In the genomic region with DNA sequence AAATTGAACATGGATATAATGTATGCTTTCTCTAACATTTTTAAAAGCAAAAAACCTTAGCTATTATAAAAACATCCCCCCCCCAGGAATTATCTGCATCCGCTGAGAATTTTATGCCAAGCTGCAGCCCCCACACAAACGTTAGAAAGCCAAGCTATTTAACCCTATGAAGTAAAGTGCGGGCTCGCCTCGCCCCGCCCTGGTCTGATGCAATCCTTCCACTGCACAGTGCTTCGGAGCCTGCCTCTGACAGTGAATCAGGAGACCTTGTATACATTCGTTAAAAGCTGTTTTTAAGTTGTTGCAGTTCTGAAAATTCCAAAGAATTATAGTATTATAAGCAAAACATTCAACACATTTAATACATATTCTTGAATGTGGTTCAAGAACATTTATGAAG, we compare ENCODE assay signal across 26 mouse cellular contexts.
DNase-seq lines count a peak whose midpoint lies in the region; ATAC-seq and TF ChIP-seq lines count a peak whose summit lies in the region.
"Had no signal": no experiment of that assay in that cellular context is flagged by ENCODE, and none has a peak within 500 bp of the region (broad histone marks: within the 10 kb centered on the region; RNA-seq: fewer than 3 reads in every experiment).

No protein-coding gene starts in this region.

- no peak overlapping the region for H3K9ac ChIP-seq in liver, embryonic 11.5 days (ENCODE audit: low read depth, low read length)
- H3K9ac ChIP-seq in kidney, embryonic 16.5 days (replicated peaks; ENCODE audit: low read length) = no peak overlapping the region
- H3K9ac ChIP-seq: embryonic facial prominence, embryonic 15.5 days; forebrain, embryonic 15.5 days; heart, embryonic 12.5 days; limb, embryonic 12.5 days; neural tube, embryonic 15.5 days had no signal

- no peaks in the 10 kb centered on the region for H3K79me3 ChIP-seq in C2C12 (ENCODE audit: low read depth)

- peak; percentile 34 for DNase-seq in 3134 (ENCODE audit: extremely low read depth, insufficient read length, low spot score)
- DNase-seq in NIH3T3 (ENCODE audit: low read depth) = peak; percentile 75
- DNase-seq in liver, embryonic 11.5 days (ENCODE audit: low spot score) = no peak
- no peak for DNase-seq in urinary bladder, adult 18-20 months (ENCODE audit: low spot score in 2 of 2)
- DNase-seq in cerebellum, adult 11 months = no peak
- DNase-seq in kidney, postnatal 4 days = no peak
- DNase-seq: adrenal gland, postnatal 36 days; cerebellum, adult 11-12 months; cerebellum, postnatal 10 days; heart, postnatal 10 days; kidney, adult 18-20 months; kidney, postnatal 10 days; layer of hippocampus, postnatal 36 days; right cerebral cortex, adult 18-20 months; thymus, adult 2 months had no signal

- no peaks in the 10 kb centered on the region for H3K9me3 ChIP-seq in liver, embryonic 11.5 days (ENCODE audit: control insufficient read depth, low read length)
- H3K9me3 ChIP-seq in kidney, embryonic 16.5 days (ENCODE audit: low read length) = no peaks in the 10 kb centered on the region
- H3K9me3 ChIP-seq: embryonic facial prominence, embryonic 15.5 days; forebrain, embryonic 15.5 days; heart, embryonic 12.5 days; hindbrain, embryonic 10.5 days; limb, embryonic 12.5 days; neural tube, embryonic 15.5 days had no signal

- 0 out of 2 replicates have a peak, but pooled peaks have one; percentile 60 for ATAC-seq in liver, embryonic 11.5 days (replicated peaks; ENCODE audit: low FRiP score)
- no peak for ATAC-seq in kidney, embryonic 16.5 days (ENCODE audit: low FRiP score, low TSS enrichment)
- ATAC-seq: forebrain, embryonic 15.5 days; hindbrain, postnatal 0 days; lung, postnatal 0 days had no signal

- no peaks in the 10 kb centered on the region for H3K79me2 ChIP-seq in C2C12 (ENCODE audit: control insufficient read depth, insufficient read depth)

- no peak overlapping the region for H3K4me2 ChIP-seq in liver, embryonic 11.5 days
- H3K4me2 ChIP-seq in kidney, embryonic 16.5 days (replicated peaks; ENCODE audit: low read depth, low read length) = no peak overlapping the region
- H3K4me2 ChIP-seq: embryonic facial prominence, embryonic 15.5 days; forebrain, embryonic 15.5 days; heart, embryonic 12.5 days; limb, embryonic 12.5 days; midbrain, embryonic 11.5 days; neural tube, embryonic 15.5 days had no signal

- H3K36me3 ChIP-seq in C2C12 (ENCODE audit: control insufficient read depth, insufficient read depth) = no peaks in the 10 kb centered on the region
- H3K36me3 ChIP-seq in liver, embryonic 11.5 days (ENCODE audit: control insufficient read depth, insufficient read depth, low read length) = no peaks in the 10 kb centered on the region
- H3K36me3 ChIP-seq in kidney, embryonic 16.5 days (ENCODE audit: insufficient read depth, low read length) = no peaks in the 10 kb centered on the region
- H3K36me3 ChIP-seq: embryonic facial prominence, embryonic 15.5 days; forebrain, embryonic 15.5 days; heart, embryonic 12.5 days; hindbrain, embryonic 10.5 days; limb, embryonic 12.5 days; neural tube, embryonic 15.5 days had no signal

- H3K4me3 ChIP-seq in C2C12 (ENCODE audit: insufficient read depth, poor library complexity, severe bottlenecking) = no peak overlapping the region
- no peak overlapping the region for H3K4me3 ChIP-seq in liver, embryonic 11.5 days (ENCODE audit: low read depth, low read length)
- H3K4me3 ChIP-seq in kidney, embryonic 16.5 days (ENCODE audit: low read length) = no peak overlapping the region
- H3K4me3 ChIP-seq: embryonic facial prominence, embryonic 15.5 days; forebrain, embryonic 15.5 days; heart, embryonic 12.5 days; hindbrain, embryonic 10.5 days; limb, embryonic 12.5 days; neural tube, embryonic 15.5 days had no signal

- 57% methylated on average over 8 of the region's 8 CpGs for WGBS in liver, embryonic 11.5 days
- WGBS in kidney, embryonic 16.5 days = 63% methylated on average over 8 of the region's 8 CpGs

- H3ac ChIP-seq in C2C12 (ENCODE audit: control insufficient read depth, insufficient read length, low read depth) = no peak overlapping the region

- H3K27me3 ChIP-seq in C2C12 (ENCODE audit: control insufficient read depth, insufficient read depth, insufficient read length) = no peaks in the 10 kb centered on the region
- no peaks in the 10 kb centered on the region for H3K27me3 ChIP-seq in liver, embryonic 11.5 days (replicated peaks; ENCODE audit: control insufficient read depth, insufficient read depth, low read length)
- no peaks in the 10 kb centered on the region for H3K27me3 ChIP-seq in kidney, embryonic 16.5 days (ENCODE audit: insufficient read depth, low read length)
- H3K27me3 ChIP-seq: embryonic facial prominence, embryonic 15.5 days; forebrain, embryonic 15.5 days; heart, embryonic 12.5 days; limb, embryonic 12.5 days; neural tube, embryonic 15.5 days had no signal

- TF ChIP-seq CTCF in C2C12 (IDR thresholded peaks at IDR 0.05; ENCODE audit: control insufficient read depth, insufficient read depth, insufficient read length) = no peak

- no peaks in the 10 kb centered on the region for H3K4me1 ChIP-seq in liver, embryonic 11.5 days (replicated peaks; ENCODE audit: control insufficient read depth, insufficient read depth, low read length)
- no peaks in the 10 kb centered on the region for H3K4me1 ChIP-seq in kidney, embryonic 16.5 days (ENCODE audit: insufficient read depth, low read length)
- H3K4me1 ChIP-seq: embryonic facial prominence, embryonic 15.5 days; forebrain, embryonic 15.5 days; heart, embryonic 12.5 days; limb, embryonic 12.5 days; neural tube, embryonic 15.5 days had no signal

- H3K27ac ChIP-seq in liver, embryonic 11.5 days (ENCODE audit: low read depth, low read length) = no peak overlapping the region
- H3K27ac ChIP-seq in kidney, embryonic 16.5 days (ENCODE audit: low read length) = no peak overlapping the region
- H3K27ac ChIP-seq: embryonic facial prominence, embryonic 15.5 days; forebrain, embryonic 15.5 days; hindbrain, embryonic 10.5 days; hindbrain, postnatal 0 days; limb, embryonic 12.5 days; neural tube, embryonic 15.5 days had no signal

TF ChIP-seq in C2C12, 6 proteins besides CTCF, POLR2A, EP300 and RAD21:
- TF ChIP-seq CEBPB (IDR thresholded peaks at IDR 0.05; ENCODE audit: low read depth) (peak; percentile 77), MAX (IDR thresholded peaks at IDR 0.05) (no peak)

Comparison
In these comparisons a context has a peak if more than half of its experiments do, and no peak if none do; other contexts are left out.
1. DNase-seq: peak in 3134 (single experiment) and NIH3T3 (single experiment); none in liver, embryonic 11.5 days (single experiment), urinary bladder, adult 18-20 months (0 of 2), cerebellum, adult 11 months (single experiment) and kidney, postnatal 4 days (0 of 2).